ENCODE assay signal across 27 mouse cellular contexts in the genomic region with DNA sequence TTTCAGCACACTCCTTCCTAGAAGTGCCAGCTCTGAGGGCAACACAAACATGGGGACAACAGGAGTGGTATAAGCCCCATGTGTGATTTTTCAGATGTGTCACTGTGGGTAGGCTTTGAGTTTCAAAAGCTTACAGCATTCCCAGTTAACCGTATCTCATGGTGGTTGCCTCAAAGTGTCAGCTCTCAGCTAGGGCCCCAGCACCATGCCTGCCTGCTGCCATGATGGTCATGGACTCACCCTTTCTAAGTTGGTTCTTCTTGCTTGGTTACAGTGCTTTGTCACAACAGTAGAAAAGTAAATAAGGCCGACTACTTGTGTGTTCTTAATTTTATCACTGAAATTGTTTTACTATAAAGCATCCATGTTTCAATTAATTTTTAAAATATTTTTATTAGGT. TPM values are rescaled to one million over a fixed set of nuclear protein-coding genes. Genes with fewer than 3 reads are reported as not detected.
A peak's percentile ranks its signal among the peaks of the same experiment; 100 is the strongest.
DNase-seq lines count a peak whose midpoint lies in the region; ATAC-seq and TF ChIP-seq lines count a peak whose summit lies in the region.
"Had no signal": no experiment of that assay in that cellular context is flagged by ENCODE, and none has a peak within 500 bp of the region (broad histone marks: within the 10 kb centered on the region; RNA-seq: fewer than 3 reads in every experiment).

No protein-coding gene starts in this region.

- H3K4me2 ChIP-seq in lung, embryonic 14.5 days: no peak overlapping the region
- H3K4me2 ChIP-seq: embryonic facial prominence, embryonic 13.5 days; forebrain, embryonic 13.5 days; heart, embryonic 12.5 days; heart, embryonic 15.5 days; hindbrain, embryonic 12.5 days; hindbrain, embryonic 15.5 days had no signal

- DNase-seq in heart, adult 2 months: no peak
- no peak for DNase-seq in heart, adult 9 months (ENCODE audit: low spot score in 2 of 2)
- DNase-seq in lung, embryonic 14.5 days: peak; percentile 36
- no peak for DNase-seq in lung, postnatal 14 days
- peak; percentile 35 for DNase-seq in MEL (ENCODE audit: low read depth, low spot score)
- DNase-seq: adrenal gland, adult 8-10 months; cerebellum, adult 11-12 months; cerebellum, adult 8-10 months; forebrain, postnatal 0 days had no signal

- ATAC-seq in lung, embryonic 14.5 days (ENCODE audit: insufficient read depth): 0 out of 2 replicates have a peak, but pooled peaks have one; percentile 22
- no peak for ATAC-seq in erythroid progenitor cell, adult 5-6 weeks (replicated peaks; ENCODE audit: low FRiP score, poor library complexity, severe bottlenecking)
- ATAC-seq: activated CD4-positive, CD25-positive, alpha-beta regulatory T cell, adult 4 months; CD4-positive, CD25-positive, alpha-beta regulatory T cell, adult 4 months; forebrain, embryonic 13.5 days; forebrain, postnatal 0 days; intestine, embryonic 16.5 days had no signal

- H3K4me1 ChIP-seq in heart, adult 2 months (ENCODE audit: control insufficient read depth, insufficient read depth, low read length): 0 out of 2 replicates have a peak, but pooled peaks cover 1% of the 10 kb centered on the region
- H3K4me1 ChIP-seq in lung, embryonic 14.5 days (ENCODE audit: insufficient read depth): no peaks in the 10 kb centered on the region
- peaks cover 7 to 15% of the 10 kb centered on the region in 2 experiments for H3K4me1 ChIP-seq in MEL (ENCODE audit: control insufficient read depth in 1 of 2, insufficient read depth in 2 of 2, low read length in 2 of 2)
- H3K4me1 ChIP-seq in cortical plate, adult 2 months (ENCODE audit: control insufficient read depth, insufficient read depth, low read length): no peaks in the 10 kb centered on the region
- H3K4me1 ChIP-seq: embryonic facial prominence, embryonic 10.5 days; heart, embryonic 12.5 days; heart, embryonic 15.5 days; hindbrain, embryonic 12.5 days; hindbrain, embryonic 15.5 days had no signal

- 0 out of 2 replicates have a peak, but pooled peaks have one; percentile 12 for TF ChIP-seq POLR2A in heart, adult 2 months (IDR thresholded peaks at IDR 0.05; ENCODE audit: insufficient read depth, low read depth, low read length)
- no peak for TF ChIP-seq POLR2A in MEL (IDR thresholded peaks at IDR 0.05; ENCODE audit: control insufficient read depth in 1 of 2, insufficient read depth in 1 of 2, low read depth in 1 of 2, low read length in 2 of 2, poor library complexity in 1 of 2)
- 0 out of 2 replicates have a peak, but pooled peaks have one; percentile 10 for TF ChIP-seq POLR2A in cortical plate, adult 2 months (IDR thresholded peaks at IDR 0.05; ENCODE audit: extremely low read depth, insufficient read depth, low read length)

- no peaks in the 10 kb centered on the region for H3K79me2 ChIP-seq in heart, adult 2 months (replicated peaks; ENCODE audit: control insufficient read depth, insufficient read depth, low read length)
- peaks cover 4% of the 10 kb centered on the region; the same call in 1 of the 2 replicates for H3K79me2 ChIP-seq in MEL (ENCODE audit: control insufficient read depth, insufficient read depth, low read length, poor library complexity)

- 62% methylated on average over 2 of the region's 2 CpGs for WGBS in heart, adult 2 months
- WGBS in lung, embryonic 14.5 days: 47% methylated on average over 2 of the region's 2 CpGs

- TF ChIP-seq CTCF in heart, adult 2 months (IDR thresholded peaks at IDR 0.05): no peak
- TF ChIP-seq CTCF in lung, embryonic 14.5 days (IDR thresholded peaks at IDR 0.05; ENCODE audit: low read depth): no peak
- TF ChIP-seq CTCF in MEL (IDR thresholded peaks at IDR 0.05 in 2 of 3, conservative IDR thresholded peaks at IDR 0.05 in 1 of 3; ENCODE audit: control insufficient read depth in 1 of 3, insufficient read depth in 1 of 3, low read depth in 2 of 3, low read length in 3 of 3, poor library complexity in 1 of 3, severe bottlenecking in 1 of 3): no peak
- no peak for TF ChIP-seq CTCF in cortical plate, adult 2 months (IDR thresholded peaks at IDR 0.05; ENCODE audit: extremely low read depth, insufficient read depth, low read length)

- H3K27me3 ChIP-seq in heart, adult 2 months (ENCODE audit: control insufficient read depth, insufficient read depth, low read length): no peaks in the 10 kb centered on the region
- H3K27me3 ChIP-seq in lung, embryonic 14.5 days (ENCODE audit: insufficient read depth, low read length): no peaks in the 10 kb centered on the region
- H3K27me3 ChIP-seq in MEL (ENCODE audit: control insufficient read depth in 1 of 2, insufficient read depth in 2 of 2, low read length in 2 of 2): no peaks in the 10 kb centered on the region
- H3K27me3 ChIP-seq: embryonic facial prominence, embryonic 13.5 days; forebrain, embryonic 13.5 days; heart, embryonic 12.5 days; heart, embryonic 15.5 days; hindbrain, embryonic 12.5 days; hindbrain, embryonic 15.5 days had no signal

- no peak overlapping the region for H3K9ac ChIP-seq in heart, adult 2 months (ENCODE audit: low read depth, low read length)
- H3K9ac ChIP-seq in lung, embryonic 14.5 days: no peak overlapping the region
- H3K9ac ChIP-seq in MEL (ENCODE audit: control insufficient read depth, low read depth, low read length, poor library complexity, severe bottlenecking): no peak overlapping the region
- H3K9ac ChIP-seq: embryonic facial prominence, embryonic 13.5 days; forebrain, embryonic 13.5 days; forebrain, postnatal 0 days; heart, embryonic 12.5 days; heart, embryonic 15.5 days; hindbrain, embryonic 12.5 days; hindbrain, embryonic 15.5 days had no signal

- intact Hi-C loops in heart, adult 2 months (cut with DNase I): no loop called here

- H3K36me3 ChIP-seq in heart, adult 2 months (ENCODE audit: control insufficient read depth, insufficient read depth, low read length): peaks cover 13% of the 10 kb centered on the region
- peaks cover 28% of the 10 kb centered on the region for H3K36me3 ChIP-seq in lung, embryonic 14.5 days (ENCODE audit: insufficient read depth)
- peaks cover 8 to 27% of the 10 kb centered on the region in 2 experiments for H3K36me3 ChIP-seq in MEL (ENCODE audit: control insufficient read depth in 1 of 2, insufficient read depth in 2 of 2, low read length in 2 of 2)

- H3K4me3 ChIP-seq in heart, adult 2 months: no peak overlapping the region
- H3K4me3 ChIP-seq in lung, embryonic 14.5 days (ENCODE audit: low read depth, low read length): no peak overlapping the region
- H3K4me3 ChIP-seq in MEL (ENCODE audit: control insufficient read depth in 1 of 2, insufficient read depth in 1 of 2, low read depth in 2 of 2, low read length in 2 of 2): no peak overlapping the region
- no peak overlapping the region for H3K4me3 ChIP-seq in cortical plate, adult 2 months (ENCODE audit: insufficient read depth, low read length)
- H3K4me3 ChIP-seq: embryonic facial prominence, embryonic 10.5 days; embryonic facial prominence, embryonic 13.5 days; erythroblast, embryonic 14.5 days; forebrain, embryonic 10.5 days; forebrain, embryonic 13.5 days; heart, embryonic 12.5 days; heart, embryonic 15.5 days; hindbrain, embryonic 12.5 days; hindbrain, embryonic 15.5 days had no signal

- no peak for TF ChIP-seq RAD21 in MEL (IDR thresholded peaks at IDR 0.05; ENCODE audit: low read depth, low read length)

- no peak overlapping the region for H3K27ac ChIP-seq in heart, adult 2 months
- H3K27ac ChIP-seq in lung, embryonic 14.5 days (ENCODE audit: low read depth): no peak overlapping the region
- H3K27ac ChIP-seq in MEL (ENCODE audit: control insufficient read depth, low read depth, low read length): no peak overlapping the region
- H3K27ac ChIP-seq in cortical plate, adult 2 months (ENCODE audit: insufficient read depth, low read length): no peak overlapping the region
- H3K27ac ChIP-seq: embryonic facial prominence, embryonic 10.5 days; embryonic facial prominence, embryonic 13.5 days; forebrain, embryonic 10.5 days; forebrain, embryonic 13.5 days; heart, embryonic 15.5 days; hindbrain, embryonic 12.5 days; hindbrain, embryonic 15.5 days had no signal

- H3K9me3 ChIP-seq in lung, embryonic 14.5 days (ENCODE audit: low read depth, low read length): no peaks in the 10 kb centered on the region
- H3K9me3 ChIP-seq in MEL (replicated peaks; ENCODE audit: insufficient read depth, low read length): no peaks in the 10 kb centered on the region
- H3K9me3 ChIP-seq: embryonic facial prominence, embryonic 10.5 days; embryonic facial prominence, embryonic 13.5 days; forebrain, embryonic 10.5 days; forebrain, embryonic 13.5 days; heart, embryonic 12.5 days; heart, embryonic 15.5 days; hindbrain, embryonic 12.5 days; hindbrain, embryonic 15.5 days had no signal

- TF ChIP-seq EP300 in heart, adult 2 months (IDR thresholded peaks at IDR 0.05; ENCODE audit: insufficient read depth, low read depth, low read length): no peak
- TF ChIP-seq EP300 in MEL (IDR thresholded peaks at IDR 0.05; ENCODE audit: low read depth in 1 of 2, low read length in 2 of 2): no peak

TF ChIP-seq in MEL, 35 proteins besides CTCF, POLR2A, EP300 and RAD21 (continues in another document):
- no peak for TF ChIP-seq UBTF (IDR thresholded peaks at IDR 0.05; ENCODE audit: borderline replicate concordance, insufficient read depth, low read depth, low read length)
- TF ChIP-seq KAT2A (conservative IDR thresholded peaks at IDR 0.05; ENCODE audit: low read depth, low read length): no peak
- no peak for TF ChIP-seq ZMIZ1 (IDR thresholded peaks at IDR 0.05; ENCODE audit: low read depth, low read length)
- TF ChIP-seq NELFE (IDR thresholded peaks at IDR 0.05; ENCODE audit: low read depth, low read length): no peak

RNA-seq across cellular contexts. Expression of a gene that starts 18.1 kb away (rescaled TPM):
- under 1 TPM in 1 of 2 experiments, not detected in 1; 0.30 TPM for total RNA-seq in heart, adult 2 months (2021)
- polyA plus RNA-seq in heart, adult 2 months (2012; rRNA removed): 0.23 TPM in 1 of 2 replicates, not detected in the other
- 0.83 and 1.8 TPM in 2 replicates for polyA plus RNA-seq in lung, embryonic 14.5 days (2014; fragmentation: Nextera tagmentation; extraction: Ambion mirVana)
- 0.42 and 0.73 TPM in 2 replicates for total RNA-seq in MEL (2012; rRNA removed)
- under 1 TPM in 1 of 2 experiments, not detected in 1; 0.70 TPM for polyA plus RNA-seq in MEL (2012; ENCODE audit: insufficient read depth in 1 of 2, insufficient read length in 2 of 2, low read depth in 1 of 2, low replicate concordance in 2 of 2, missing spikeins in 1 of 2)
- polyA plus RNA-seq in cortical plate, adult 2 months (2012; rRNA removed): 1.3 and 1.6 TPM in 2 replicates
- not detected in 2 replicates for total RNA-seq in erythroid progenitor cell, adult 5-6 weeks (2015; ENCODE audit: low replicate concordance)
- total RNA-seq in erythroid progenitor cell, adult 5-6 weeks (2017; ENCODE audit: low replicate concordance): not detected in 2 replicates
- total RNA-seq: adrenal gland, adult 8-10 months; adrenal gland, postnatal 25 days; gastrocnemius, postnatal 25 days; heart, adult 8-10 months; heart, postnatal 25 days had no signal
- polyA plus RNA-seq: erythroblast, embryonic 14.5 days had no signal

RNA-seq across cellular contexts. Expression of a gene that starts 18.2 kb away (rescaled TPM):
- 1 to 10 TPM; 5.0 to 7.0 TPM for total RNA-seq in heart, adult 2 months (2021)
- 4.2 and 7.2 TPM in 2 replicates for polyA plus RNA-seq in heart, adult 2 months (2012; rRNA removed)
- 5.2 and 5.3 TPM in 2 replicates for polyA plus RNA-seq in lung, embryonic 14.5 days (2014; fragmentation: Nextera tagmentation; extraction: Ambion mirVana)
- 5.9 and 6.5 TPM in 2 replicates for total RNA-seq in MEL (2012; rRNA removed)
- 1 to 10 TPM in 1 of 2 experiments, not detected in 1; 3.6 TPM for polyA plus RNA-seq in MEL (2012; ENCODE audit: insufficient read depth in 1 of 2, insufficient read length in 2 of 2, low read depth in 1 of 2, low replicate concordance in 2 of 2, missing spikeins in 1 of 2)
- polyA plus RNA-seq in cortical plate, adult 2 months (2012; rRNA removed): 13.9 and 14.0 TPM in 2 replicates
- 1.1 and 1.7 TPM in 2 replicates for total RNA-seq in erythroid progenitor cell, adult 5-6 weeks (2015; ENCODE audit: low replicate concordance)
- 1.3 and 2.2 TPM in 2 replicates for total RNA-seq in erythroid progenitor cell, adult 5-6 weeks (2017; ENCODE audit: low replicate concordance)

Comparison
In these comparisons a context has a peak if more than half of its experiments do, and no peak if none do; other contexts are left out.
1. DNase-seq: peak in lung, embryonic 14.5 days (single experiment) and MEL (single experiment); none in heart, adult 2 months (0 of 2), heart, adult 9 months (0 of 2) and lung, postnatal 14 days (single experiment).
2. POLR2A ChIP-seq: peak in heart, adult 2 months (single experiment) and cortical plate, adult 2 months (single experiment); none in MEL (0 of 2).